Mouse (Mus musculus): Measurements from ENCODE around the gene Aunip. TPM values are rescaled to one million over a fixed set of nuclear protein-coding genes. Genes with fewer than 3 reads are reported as not detected.

Gene Aunip
- polyA plus RNA-seq, 1 experiment, result 0.39 TPM

DNA sequence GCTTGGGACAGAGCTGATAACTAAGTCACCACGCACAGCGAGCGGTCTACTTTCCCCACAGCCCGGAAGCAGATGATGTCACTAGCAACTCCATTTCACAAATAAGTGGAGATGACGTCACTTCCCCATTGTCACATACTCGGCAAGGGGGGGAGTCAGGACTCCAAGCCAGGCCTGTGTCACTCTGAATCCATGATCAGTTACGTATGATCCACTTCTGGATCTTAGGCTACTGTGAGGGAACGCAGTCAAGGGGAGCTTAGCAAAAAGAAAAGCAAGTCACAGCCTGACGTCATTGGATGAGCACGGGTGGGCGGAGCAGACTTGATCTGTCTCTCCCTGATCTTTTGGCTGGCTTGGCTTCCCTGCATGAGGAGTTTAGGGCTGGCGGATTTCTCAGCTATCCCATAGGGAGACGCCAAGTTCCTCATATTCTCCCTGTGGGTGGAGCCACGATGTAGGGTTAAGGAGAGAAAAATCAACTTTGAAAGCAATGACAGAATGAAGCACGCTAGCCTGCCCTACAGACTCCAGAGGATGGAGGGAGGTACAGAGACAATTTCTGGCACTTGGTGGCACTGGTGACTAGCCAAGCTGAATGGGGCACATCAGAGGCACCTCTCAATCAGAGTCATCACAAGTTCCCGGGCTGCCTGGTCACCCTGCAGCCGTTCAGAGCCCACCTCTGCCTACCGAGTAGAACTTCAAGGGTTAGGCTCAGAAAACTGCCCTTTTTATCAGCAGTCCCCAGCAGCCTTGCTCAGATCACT lies 37.6 kb downstream of the Aunip start:
- Histone ChIP-seq H3K4me1 (ENCODE audit: control insufficient read depth, insufficient read depth, insufficient read length) (peaks cover 2% of the 10 kb centered on the region; the same call in 1 of the 2 replicates), H3K27me3 (ENCODE audit: control insufficient read depth, insufficient read depth, low read length) (peaks cover 5% of the 10 kb centered on the region; the same call in 1 of the 2 replicates), H3K36me3 (ENCODE audit: control insufficient read depth, insufficient read depth, low read length) (no peaks in the 10 kb centered on the region), H3K4me3 (ENCODE audit: extremely low read depth, insufficient read depth, insufficient read length) (no peak overlapping the region), H3K27ac (ENCODE audit: insufficient read depth, low read length) (no peak overlapping the region; the same call in 1 of the 2 replicates)
- 62% methylated on average over 18 of the region's 18 CpGs for WGBS
- peak in 1 of 2 experiments; percentile 40 for DNase-seq (ENCODE audit: low read depth in 1 of 2, low spot score in 2 of 2)
- TF ChIP-seq POLR2A (IDR thresholded peaks at IDR 0.05; ENCODE audit: low read depth, low read length) (no peak), CTCF (IDR thresholded peaks at IDR 0.05; ENCODE audit: extremely low read depth, insufficient read depth, insufficient read length, insufficient replicate concordance) (no peak)

DNA sequence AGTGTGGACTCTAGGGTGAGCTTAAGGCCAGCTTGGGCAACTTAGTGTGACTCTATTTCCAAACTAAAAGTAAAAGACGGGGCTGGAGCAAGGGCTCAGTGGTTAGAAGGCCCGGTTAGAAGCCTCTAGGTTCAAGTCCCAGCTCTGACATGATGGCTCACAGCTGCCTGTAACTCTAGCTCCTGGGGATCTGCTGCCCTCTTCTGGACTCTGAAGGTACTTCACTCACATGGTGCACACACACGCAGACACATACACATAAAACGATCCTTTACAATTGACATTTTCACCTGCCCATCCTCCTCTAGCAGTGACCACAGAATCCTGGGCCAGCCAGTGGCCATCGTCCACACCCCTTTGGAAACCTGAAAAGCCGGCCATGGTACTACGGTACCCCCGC lies 39.1 kb downstream of the Aunip start:
- Histone ChIP-seq H3K27me3 (ENCODE audit: control insufficient read depth, insufficient read depth, low read length) (peaks cover 5% of the 10 kb centered on the region; the same call in 1 of the 2 replicates), H3K36me3 (ENCODE audit: control insufficient read depth, insufficient read depth, low read length) (no peaks in the 10 kb centered on the region), H3K4me3 (ENCODE audit: extremely low read depth, insufficient read depth, insufficient read length) (no peak overlapping the region), H3K4me1 (ENCODE audit: control insufficient read depth, insufficient read depth, insufficient read length) (peaks cover 2% of the 10 kb centered on the region; the same call in 1 of the 2 replicates), H3K27ac (ENCODE audit: insufficient read depth, low read length) (no peak overlapping the region)
- no peak for TF ChIP-seq POLR2A (IDR thresholded peaks at IDR 0.05; ENCODE audit: low read depth, low read length)
- TF ChIP-seq CTCF (IDR thresholded peaks at IDR 0.05; ENCODE audit: extremely low read depth, insufficient read depth, insufficient read length, insufficient replicate concordance), result no peak
- WGBS, result 98% methylated on average over 8 of the region's 8 CpGs
- no peak for DNase-seq (ENCODE audit: low read depth in 1 of 2, low spot score in 2 of 2)

DNA sequence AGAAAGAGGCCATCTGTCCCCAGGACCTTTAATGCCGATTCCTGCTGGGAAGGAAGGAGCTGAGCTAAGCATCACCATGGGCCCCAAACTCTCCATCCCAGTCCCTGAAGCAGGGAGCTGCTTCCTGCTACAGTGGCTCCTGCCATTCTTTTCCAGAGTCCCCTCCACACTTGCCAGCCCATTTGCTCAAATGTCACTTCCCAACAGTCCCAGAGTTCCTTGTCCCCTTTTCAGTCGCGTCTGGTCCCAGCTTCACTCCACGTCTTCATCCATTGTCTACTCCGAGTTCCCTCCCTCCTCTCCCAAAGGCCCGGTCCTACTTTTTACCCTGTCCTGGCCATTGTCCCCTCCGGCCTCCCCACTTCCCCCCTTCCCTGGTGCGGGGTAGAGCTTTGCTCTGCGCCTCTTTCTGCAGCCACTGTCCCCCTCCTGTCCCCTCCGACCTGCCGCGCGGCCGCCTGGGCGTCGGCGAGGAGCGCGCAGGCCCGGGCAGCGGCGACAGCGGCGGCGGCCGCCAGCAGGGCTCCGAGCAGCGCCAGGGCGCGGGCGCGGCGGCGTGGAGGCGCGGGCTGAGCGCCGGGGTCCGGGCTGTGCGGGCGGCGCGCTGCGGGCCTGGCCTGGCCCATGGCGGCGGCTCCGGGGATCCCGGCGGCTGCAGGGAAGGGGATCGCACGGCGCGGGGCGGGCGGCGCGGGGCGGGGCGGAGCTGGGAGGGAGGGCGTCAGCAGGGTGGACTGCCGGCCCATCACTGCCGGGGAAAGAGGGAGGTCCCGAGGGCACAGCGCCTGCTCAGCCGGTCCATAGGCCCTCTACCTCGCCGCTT lies 40.9 kb downstream of the Aunip start, which contains the start of gene Selenon:
TSS of gene Selenon (minus strand) at position 673 of the 823 bp plus-strand sequence.
- Histone ChIP-seq H3K4me3 (ENCODE audit: extremely low read depth, insufficient read depth, insufficient read length) (peak within 1 kb of the TSS; percentile 59), H3K27me3 (ENCODE audit: control insufficient read depth, insufficient read depth, low read length) (peaks cover 5% of the 10 kb centered on the region; the same call in 1 of the 2 replicates), H3K4me1 (ENCODE audit: control insufficient read depth, insufficient read depth, insufficient read length) (peaks cover 2% of the 10 kb centered on the region; the same call in 1 of the 2 replicates), H3K27ac (ENCODE audit: insufficient read depth, low read length) (no peak within 1 kb of the TSS), H3K36me3 (ENCODE audit: control insufficient read depth, insufficient read depth, low read length) (no peaks in the 10 kb centered on the region)
- DNase-seq (ENCODE audit: low read depth in 1 of 2, low spot score in 2 of 2), result no peak
- TF ChIP-seq CTCF (IDR thresholded peaks at IDR 0.05; ENCODE audit: extremely low read depth, insufficient read depth, insufficient read length, insufficient replicate concordance), result no peak
- TF ChIP-seq POLR2A (IDR thresholded peaks at IDR 0.05; ENCODE audit: low read depth, low read length), result no peak
- 3% methylated on average over 65 of the region's 67 CpGs for WGBS

DNA sequence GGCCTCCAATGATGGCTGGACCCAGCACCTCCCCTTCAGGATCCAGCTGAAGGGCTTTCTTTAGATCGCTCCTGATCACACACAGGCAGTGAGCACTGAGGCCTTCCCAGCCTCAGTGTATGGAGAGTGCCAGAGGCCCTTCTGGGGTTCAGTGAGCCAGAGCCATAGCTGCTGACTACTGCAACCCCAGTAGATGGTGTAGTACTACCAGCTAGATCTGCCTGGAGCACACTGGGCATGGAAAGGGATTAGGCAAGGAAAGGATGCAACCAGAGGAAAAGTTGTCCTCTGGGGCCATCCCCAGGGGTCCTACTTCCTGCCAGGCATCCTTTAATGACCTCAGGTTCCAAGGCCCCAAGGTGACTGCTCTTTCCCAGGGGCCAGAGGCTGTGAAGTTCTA lies 42.8 kb downstream of the Aunip start:
- H3K27ac ChIP-seq (ENCODE audit: insufficient read depth, low read length), result no peak overlapping the region
- no peak overlapping the region for H3K4me3 ChIP-seq (ENCODE audit: extremely low read depth, insufficient read depth, insufficient read length)
- peaks cover 5% of the 10 kb centered on the region; the same call in 1 of the 2 replicates for H3K27me3 ChIP-seq (ENCODE audit: control insufficient read depth, insufficient read depth, low read length)
- no peaks in the 10 kb centered on the region for H3K36me3 ChIP-seq (ENCODE audit: control insufficient read depth, insufficient read depth, low read length)
- peaks cover 5% of the 10 kb centered on the region; the same call in 1 of the 2 replicates for H3K4me1 ChIP-seq (ENCODE audit: control insufficient read depth, insufficient read depth, insufficient read length)
- TF ChIP-seq POLR2A (IDR thresholded peaks at IDR 0.05; ENCODE audit: low read depth, low read length) (no peak), CTCF (IDR thresholded peaks at IDR 0.05; ENCODE audit: extremely low read depth, insufficient read depth, insufficient read length, insufficient replicate concordance) (no peak)
- DNase-seq (ENCODE audit: low read depth in 1 of 2, low spot score in 2 of 2), result no peak
- 84% methylated on average over 1 of the region's 1 CpGs for WGBS

DNA sequence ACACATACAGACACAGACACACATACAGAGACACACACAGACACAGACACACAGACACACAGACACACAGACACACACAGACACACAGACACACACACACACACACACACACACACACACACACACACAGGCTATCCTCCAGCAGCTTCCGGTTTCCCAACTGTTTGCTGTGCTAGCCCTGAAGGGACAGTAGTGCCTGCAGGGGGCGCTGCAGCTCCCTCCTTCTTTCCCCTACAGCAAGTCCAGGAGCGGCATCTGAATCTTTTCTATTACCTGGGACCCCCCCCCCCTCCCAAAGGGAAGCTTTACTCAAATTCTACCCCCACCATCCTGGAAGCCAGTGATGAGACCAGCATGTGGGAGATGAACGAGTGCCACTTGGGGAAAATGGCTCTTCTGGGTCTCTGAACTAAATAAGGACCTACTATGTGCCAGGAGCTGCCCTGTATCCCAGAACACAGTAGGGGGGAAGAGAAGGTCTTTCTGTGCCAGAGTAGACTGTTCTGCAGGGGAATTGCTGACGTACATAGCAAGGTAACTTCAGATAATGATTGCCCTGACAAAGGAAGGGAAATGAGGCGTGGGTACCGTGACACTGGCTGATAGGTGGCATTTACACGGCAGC lies 45.3 kb downstream of the Aunip start:
- DNase-seq (ENCODE audit: low read depth in 1 of 2, low spot score in 2 of 2), result no peak
- TF ChIP-seq POLR2A (IDR thresholded peaks at IDR 0.05; ENCODE audit: low read depth, low read length) (no peak), CTCF (IDR thresholded peaks at IDR 0.05; ENCODE audit: extremely low read depth, insufficient read depth, insufficient read length, insufficient replicate concordance) (no peak)
- 74% methylated on average over 8 of the region's 8 CpGs for WGBS
- Histone ChIP-seq H3K27ac (ENCODE audit: insufficient read depth, low read length) (no peak overlapping the region), H3K27me3 (ENCODE audit: control insufficient read depth, insufficient read depth, low read length) (peaks cover 5% of the 10 kb centered on the region; the same call in 1 of the 2 replicates), H3K4me3 (ENCODE audit: extremely low read depth, insufficient read depth, insufficient read length) (no peak overlapping the region), H3K4me1 (ENCODE audit: control insufficient read depth, insufficient read depth, insufficient read length) (peaks cover 5% of the 10 kb centered on the region; the same call in 1 of the 2 replicates), H3K36me3 (ENCODE audit: control insufficient read depth, insufficient read depth, low read length) (no peaks in the 10 kb centered on the region)

DNA sequence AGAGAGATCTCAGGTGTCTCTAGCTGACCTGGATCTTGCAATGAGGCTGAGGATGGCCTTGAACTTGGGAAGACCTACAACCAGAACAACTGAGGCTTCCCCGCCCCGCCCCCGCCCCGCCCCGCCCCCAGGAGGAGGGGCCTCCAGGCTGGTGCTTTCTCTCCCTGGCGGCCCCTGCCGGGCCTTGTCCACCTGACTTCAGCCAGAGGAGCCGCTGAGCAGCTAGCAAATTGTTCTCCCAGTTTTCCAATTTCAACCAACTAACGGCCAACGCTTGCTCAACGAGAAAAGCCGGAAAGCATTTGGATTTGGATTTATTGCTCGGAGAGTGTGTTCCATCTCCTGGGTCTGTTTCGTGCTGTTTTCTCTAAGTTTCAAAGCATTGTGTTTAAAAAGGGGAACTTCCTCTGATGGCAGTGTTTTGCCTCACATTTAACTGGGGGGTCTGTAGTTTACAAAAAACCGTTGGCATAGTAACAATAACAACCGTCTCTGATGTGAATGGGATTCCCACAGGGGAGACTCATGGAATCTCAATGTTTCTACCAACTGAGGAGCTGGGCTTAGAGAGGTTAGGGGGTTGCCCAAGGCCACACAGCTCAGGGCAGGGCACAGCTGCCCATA lies 46.9 kb downstream of the Aunip start:
- TF ChIP-seq CTCF (IDR thresholded peaks at IDR 0.05; ENCODE audit: extremely low read depth, insufficient read depth, insufficient read length, insufficient replicate concordance) (no peak), POLR2A (IDR thresholded peaks at IDR 0.05; ENCODE audit: low read depth, low read length) (no peak)

More for the DNA sequence above, 46.9 kb downstream of the Aunip start:
- H3K27ac ChIP-seq (ENCODE audit: insufficient read depth, low read length), result no peak overlapping the region
- peaks cover 2% of the 10 kb centered on the region; the same call in 1 of the 2 replicates for H3K4me1 ChIP-seq (ENCODE audit: control insufficient read depth, insufficient read depth, insufficient read length)
- peak in 1 of 2 experiments; percentile 41 for DNase-seq (ENCODE audit: low read depth in 1 of 2, low spot score in 2 of 2)
- H3K27me3 ChIP-seq (ENCODE audit: control insufficient read depth, insufficient read depth, low read length), result no peaks in the 10 kb centered on the region
- H3K4me3 ChIP-seq (ENCODE audit: extremely low read depth, insufficient read depth, insufficient read length), result 0 out of 2 replicates have a peak overlapping the region, but pooled peaks have one; percentile 17
- H3K36me3 ChIP-seq (ENCODE audit: control insufficient read depth, insufficient read depth, low read length), result no peaks in the 10 kb centered on the region
- 3% methylated on average over 16 of the region's 16 CpGs for WGBS

All from spleen, adult 2 months (tissue).